Mouse (Mus musculus) megakaryocyte, embryonic 14.5 days (primary cell): Measurements from ENCODE around the gene Chl1.

Source experiments
- FLI1 ChIP-seq: IDR thresholded peaks from 2 replicates; pipeline ENCODE4 v1.6.1; 2012; ENCODE audit warnings: low read length, inconsistent platforms, mixed read lengths
- GATA1 ChIP-seq: IDR thresholded peaks from 3 replicates; pipeline ENCODE4 v1.6.1; 2012; ENCODE audit warnings: mixed read lengths, low read length, inconsistent platforms, borderline replicate concordance

- TF ChIP-seq GATA1 (no peak), FLI1 (no peak)
Observed at GRCm38 (mm10) chr6:103559344-103559743, 49.0 kb downstream of the Chl1 start.
